Mouse (Mus musculus) cerebellum, postnatal 4 days (tissue): Measurements from ENCODE around the gene Jag1.

Experiments
- DNase-seq, 2 experiments: peaks; one replicate each; pipeline ENCODE4 v3.0.0; 2022; ENCODE audit warnings: low spot score in 2 of 2, mixed read lengths in 1 of 2

The Jag1 gene

GRCm38 (mm10) chr2:137063829-137064228 is 52.6 kb downstream of the Jag1 start:
- DNase-seq = no peak

- no peak for DNase-seq
Measured at GRCm38 (mm10) chr2:137049906-137050305, 66.5 kb downstream of the Jag1 start.

- DNase-seq = no peak
Measured at GRCm38 (mm10) chr2:137049367-137049766, 67.1 kb downstream of the Jag1 start.

- no peak for DNase-seq
Measured at GRCm38 (mm10) chr2:137044122-137044521, 72.3 kb downstream of the Jag1 start.
